17 mouse cellular contexts compared by ENCODE assay signal in genomic region chr7:79419950-79420349, GRCm38 (mm10). TPM values are rescaled to one million over a fixed set of nuclear protein-coding genes. Genes with fewer than 3 reads are reported as not detected.
"Had no signal": no experiment of that assay in that cellular context is flagged by ENCODE, and none has a peak within 500 bp of the region (broad histone marks: within the 10 kb centered on the region; RNA-seq: fewer than 3 reads in every experiment).

No protein-coding gene starts in this region.

- ATAC-seq: liver, embryonic 12.5 days had no signal

- DNase-seq: kidney, postnatal 10 days; kidney, postnatal 4 days; lung, embryonic 14.5 days; lung, postnatal 10 days; lung, postnatal 4 days; midbrain, embryonic 14.5 days; retina, postnatal 1 day; right cerebral cortex, postnatal 4 days; spleen, adult 18-20 months; thymus, postnatal 14 days had no signal

- H3K36me3 ChIP-seq: neural tube, embryonic 13.5 days had no signal

- H3K4me3 ChIP-seq: layer of hippocampus, adult 2 months; limb, embryonic 10.5 days; liver, embryonic 12.5 days; midbrain, embryonic 10.5 days; neural tube, embryonic 13.5 days had no signal

- H3K27ac ChIP-seq: layer of hippocampus, adult 2 months; limb, embryonic 10.5 days; liver, embryonic 12.5 days; midbrain, embryonic 10.5 days; neural tube, embryonic 13.5 days had no signal

- H3K27me3 ChIP-seq: liver, embryonic 12.5 days; neural tube, embryonic 13.5 days had no signal

RNA-seq across cellular contexts. Expression of gene Rlbp1, which starts 33.1 kb away (rescaled TPM):
- total RNA-seq: megakaryocyte, adult 5-6 weeks; monocyte, adult 5-6 weeks had no signal
